Mouse (Mus musculus) heart, postnatal 10 days (tissue): ENCODE data around the gene Sned1. TPM values are rescaled to one million over a fixed set of nuclear protein-coding genes. Genes with fewer than 3 reads are reported as not detected.
"Not testable (repeated sequence)": the region's sequence is repeated elsewhere in the genome, so short reads cannot be mapped to it uniquely, and the experiment has no call there.

Experiments
- DNase-seq, 2 experiments: peaks; one replicate each; pipeline ENCODE4 v3.0.0; 2021
- intact Hi-C: fragments of 180-260 bp; cut with DNase I; formaldehyde crosslinking; loops from one replicate; pipeline ENCODE4 v1.15.1; 2025
- total RNA-seq, 2 experiments: library from RNA; stranded (reverse); gene quantifications; 2 replicates each; pipeline ENCODE4 v1.2.3; 2021

Sned1 gene
- 10 to 100 TPM; 11.4 to 17.6 TPM for total RNA-seq

DNA sequence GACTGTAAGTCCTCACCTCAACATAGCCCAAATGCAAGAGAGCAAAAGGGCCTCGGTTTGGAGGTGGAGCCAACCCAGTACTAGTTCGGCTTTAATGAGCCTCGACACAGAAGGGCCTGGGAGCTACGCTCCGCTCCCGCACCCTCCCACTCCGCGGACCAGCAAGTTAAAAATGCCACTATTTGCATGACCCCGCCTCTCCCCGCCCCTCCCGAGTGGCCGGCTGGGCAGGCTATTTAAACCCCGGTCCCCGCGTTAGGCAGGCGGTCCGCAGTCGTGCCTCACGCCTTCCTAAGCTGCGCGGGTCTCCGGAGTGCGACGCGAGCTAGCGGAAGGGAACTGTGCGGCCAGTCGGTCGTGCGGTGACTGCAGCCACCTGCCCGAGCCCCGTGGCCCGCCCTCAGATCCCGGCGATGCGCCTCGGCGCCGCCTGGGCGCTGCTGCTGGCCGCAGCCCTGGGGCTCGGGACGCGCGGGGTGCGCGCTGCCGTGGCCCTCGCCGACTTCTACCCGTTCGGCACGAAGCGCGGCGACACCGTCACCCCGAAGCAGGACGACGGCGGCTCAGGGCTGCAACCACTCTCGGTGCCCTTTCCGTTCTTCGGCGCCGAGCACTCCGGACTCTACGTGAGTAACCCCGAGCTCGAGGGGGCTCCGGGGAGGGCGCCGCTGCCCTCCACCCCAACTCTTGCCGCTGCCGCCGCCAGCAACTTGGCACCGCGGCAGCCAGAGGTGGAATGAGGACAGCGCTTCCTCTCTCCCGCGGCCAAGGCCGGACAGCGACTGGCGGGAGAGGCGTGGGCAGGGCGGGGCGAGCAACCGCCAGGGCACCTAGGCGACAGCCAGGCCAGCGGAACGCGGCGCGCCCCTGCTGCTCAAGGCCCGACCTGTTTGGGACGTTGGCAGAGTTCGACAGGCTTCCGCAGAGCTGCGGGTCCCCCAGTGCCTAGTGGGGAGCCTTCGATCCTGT is at the start of gene Sned1:
Sned1 (plus strand) TSS at position 266 of the 969 bp plus-strand sequence.
- intact Hi-C loops: loop anchor here (2.0 kb wide), 1 partner anchor 61 kb away; no protein-coding TSS in a partner anchor
- DNase-seq: peak; percentile 93 to 95

DNA sequence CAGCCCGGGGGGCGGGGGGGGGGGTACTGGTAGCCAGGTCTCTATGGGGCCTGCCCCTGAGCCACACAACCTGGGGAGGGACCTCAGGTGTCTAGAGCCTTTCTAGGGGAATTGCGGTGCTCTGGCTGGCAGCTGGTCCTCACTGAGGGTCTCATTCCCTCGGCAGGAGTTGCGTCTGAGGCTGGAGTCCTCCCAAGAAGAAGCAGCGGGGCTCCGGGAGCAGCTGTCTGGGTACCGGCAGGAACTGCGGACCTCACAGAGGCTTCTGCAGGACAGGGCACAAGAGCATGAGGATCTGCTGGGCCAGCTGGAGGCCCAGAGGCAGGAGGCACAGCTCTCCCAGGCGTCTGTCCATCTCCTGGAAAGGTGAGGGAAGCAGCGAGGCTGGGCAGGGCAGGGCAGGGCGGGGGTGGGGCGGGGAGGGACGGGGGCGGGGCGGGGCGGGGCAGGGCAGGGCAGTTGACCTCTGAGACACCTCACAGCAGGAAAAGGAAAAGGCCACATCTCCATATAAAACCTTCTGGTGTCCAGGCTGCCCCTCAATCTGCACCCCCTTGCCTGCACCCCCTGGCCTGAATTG is 44.8 kb upstream of the Sned1 start:
- DNase-seq: no peak
- intact Hi-C loops: no loop called here

DNA sequence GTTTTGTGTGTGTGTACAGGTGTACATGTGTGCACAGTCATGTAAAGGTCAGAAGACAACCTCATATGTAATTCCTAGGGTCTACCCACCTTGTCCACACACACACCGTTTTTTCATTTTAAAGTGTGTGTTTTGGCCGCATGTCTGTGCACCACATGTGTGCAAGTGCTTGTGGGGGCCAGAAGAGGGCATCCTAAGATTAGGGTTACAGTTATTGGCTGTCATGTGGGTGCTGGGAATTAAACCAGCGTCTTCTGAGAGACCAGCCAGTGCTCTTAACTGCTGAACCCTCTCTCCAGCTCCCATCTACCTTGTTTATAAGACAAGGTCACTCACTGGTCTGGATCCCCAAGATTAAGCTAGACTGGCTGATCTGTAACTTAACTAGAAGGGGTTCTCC is 40.7 kb upstream of the Sned1 start:
- intact Hi-C loops: no loop called here
- DNase-seq: no peak

GRCm38 (mm10) chr1:93197454-93197853 is 38.2 kb upstream of the Sned1 start:
- intact Hi-C loops, DNase-seq: not testable (repeated sequence)

GRCm38 (mm10) chr1:93197916-93198315 is 37.7 kb upstream of the Sned1 start:
- intact Hi-C loops: no loop called here
- no peak for DNase-seq

DNA sequence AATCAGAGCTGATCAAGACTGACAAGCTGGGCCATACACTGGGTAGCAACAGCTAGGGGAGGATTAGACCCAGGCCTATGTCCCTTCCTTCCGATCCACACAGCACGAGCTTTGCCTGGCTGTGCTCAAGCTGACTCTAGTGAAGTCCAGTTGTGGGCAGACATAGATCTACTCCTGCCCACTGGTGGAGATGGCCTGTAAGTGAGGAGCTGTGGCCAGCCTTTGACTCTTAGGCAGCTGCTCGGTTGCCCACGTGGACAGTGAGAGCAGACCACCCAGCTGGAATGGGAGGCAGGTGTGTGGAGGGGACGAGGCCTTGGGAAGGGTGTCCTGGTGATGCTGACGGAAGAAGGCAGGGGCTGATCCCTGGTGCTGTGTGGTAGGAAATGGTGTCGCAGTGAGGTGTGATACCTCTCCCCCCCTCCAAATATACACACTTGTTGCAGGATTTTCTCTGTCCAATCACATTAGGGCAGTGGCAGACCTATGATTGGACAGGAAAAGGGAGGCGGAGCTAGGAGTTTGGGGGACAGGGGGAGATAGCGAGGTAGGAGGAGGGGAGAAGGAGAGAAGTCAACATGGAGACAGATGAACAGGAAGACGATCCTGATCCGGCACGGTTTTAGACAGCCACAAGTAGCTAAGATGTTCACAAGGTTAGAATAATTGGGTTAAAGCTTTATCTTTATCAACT is 29.2 kb upstream of the Sned1 start:
- no peak for DNase-seq
- intact Hi-C loops: no loop called here

DNA sequence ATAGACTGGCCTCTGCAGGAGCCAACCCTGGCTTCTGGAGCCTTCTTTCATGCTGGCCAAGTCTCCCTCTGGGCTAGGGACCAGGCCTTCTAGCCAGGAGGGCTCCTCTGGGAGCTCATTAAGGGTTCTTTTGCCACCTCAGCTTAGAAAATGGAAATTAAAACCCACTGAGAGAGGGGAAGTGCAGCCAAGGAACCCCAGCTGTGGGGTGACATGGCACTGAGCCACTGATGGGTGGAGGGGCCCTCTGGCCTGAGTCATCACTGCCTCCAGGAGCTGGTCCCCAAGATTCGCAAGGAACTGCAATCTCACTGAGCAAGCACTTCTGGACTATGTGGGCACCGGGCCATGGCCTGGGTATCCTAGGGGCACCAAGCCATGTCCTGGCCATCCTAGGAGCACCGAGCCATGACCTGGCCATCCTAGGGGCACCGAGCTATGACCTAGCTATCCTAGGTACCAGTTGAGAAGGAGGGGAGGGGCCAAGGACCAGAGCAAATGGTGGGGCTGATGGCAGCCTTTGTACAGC is 28.0 kb upstream of the Sned1 start:
- DNase-seq: no peak
- intact Hi-C loops: no loop called here

- peak; percentile 83 to 87 for DNase-seq
- intact Hi-C loops: loop anchor here (2.0 kb wide), 1 partner anchor 31 kb away; no protein-coding TSS in a partner anchor
Measured at GRCm38 (mm10) chr1:93210213-93210641, 25.4 kb upstream of the Sned1 start.

DNA sequence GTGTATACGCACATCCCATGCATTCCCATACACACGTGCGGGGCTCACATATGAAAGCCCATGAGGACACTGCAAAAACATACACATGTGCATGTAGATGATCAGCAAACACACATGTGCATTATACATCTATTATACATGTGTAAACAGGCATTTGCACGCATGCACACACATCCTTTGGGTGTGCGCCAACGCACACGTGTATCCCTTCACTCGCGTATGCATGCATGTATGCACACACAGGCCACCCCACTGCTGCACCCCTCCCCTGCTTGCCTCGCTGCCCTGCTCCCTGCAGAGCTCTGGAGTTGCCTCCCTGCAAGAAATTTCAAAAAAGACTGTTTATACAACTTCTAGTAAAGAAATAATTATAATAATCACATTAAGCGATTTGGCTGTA is 24.6 kb upstream of the Sned1 start:
- intact Hi-C loops: loop anchor here (2.0 kb wide), 1 partner anchor 32 kb away; no protein-coding TSS in a partner anchor
- no peak for DNase-seq

- DNase-seq: peak; percentile 58 to 62
- intact Hi-C loops: loop anchor here (2.0 kb wide), 1 partner anchor 33 kb away; no protein-coding TSS in a partner anchor
Measured at GRCm38 (mm10) chr1:93211549-93212220, 24.0 kb upstream of the Sned1 start.

DNA sequence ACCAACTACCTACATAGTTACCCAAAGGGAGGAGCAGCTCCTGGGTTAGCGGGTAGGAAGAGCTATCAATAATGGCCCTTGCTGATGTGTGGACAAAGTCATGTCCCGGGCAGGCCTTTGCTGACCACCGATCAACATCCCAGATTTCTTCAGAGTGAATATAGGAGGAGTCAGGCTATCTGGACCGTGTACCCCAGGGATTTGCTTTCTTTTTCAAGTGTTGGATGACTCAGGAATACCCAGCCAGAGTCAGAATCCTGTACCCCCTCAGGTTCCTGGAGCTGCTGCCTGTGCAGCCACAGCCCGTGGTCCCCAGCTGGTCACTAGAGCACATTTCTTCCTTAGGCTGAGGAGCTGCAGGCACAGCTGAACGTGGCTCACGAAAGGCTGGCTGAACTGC is 23.2 kb upstream of the Sned1 start:
- intact Hi-C loops: no loop called here
- no peak for DNase-seq

- intact Hi-C loops: no loop called here
- DNase-seq: no peak
Measured at GRCm38 (mm10) chr1:93214612-93215011, 21.0 kb upstream of the Sned1 start.

DNA sequence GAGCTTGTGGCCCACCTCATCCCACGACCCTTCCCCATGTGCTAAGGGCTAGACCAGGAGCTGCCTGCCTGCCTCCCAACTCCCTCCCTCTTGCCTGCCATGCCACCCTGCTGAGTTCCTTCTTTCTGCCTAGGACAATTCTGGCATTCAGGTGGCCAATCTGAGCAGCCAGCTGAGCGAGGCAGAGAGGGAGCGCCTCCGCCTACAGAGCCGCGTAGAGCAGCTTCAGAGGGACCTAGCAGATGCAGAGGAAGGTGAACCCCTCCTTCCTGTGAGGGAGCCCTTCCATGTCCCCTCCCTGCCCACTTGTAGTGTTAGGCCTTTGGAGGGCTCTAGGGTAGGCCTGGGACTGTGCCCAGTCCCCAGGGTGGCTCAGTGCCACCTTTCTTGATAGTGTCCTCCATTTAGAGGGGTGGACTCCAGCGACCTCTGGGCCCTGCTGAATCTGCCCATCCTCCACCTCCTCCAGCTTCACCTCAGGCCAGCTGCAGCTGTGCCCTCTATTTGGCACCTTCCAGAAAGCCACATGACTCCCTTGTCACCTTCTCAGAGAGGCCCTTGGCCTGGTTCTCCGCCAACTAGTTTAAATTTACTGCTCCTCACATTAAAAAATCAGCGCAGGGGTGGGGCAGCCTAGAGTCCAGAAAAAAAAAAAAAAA is 18.7 kb upstream of the Sned1 start:
- peak; percentile 71 to 80 for DNase-seq
- intact Hi-C loops: no loop called here

- DNase-seq: peak; percentile 53 to 54
- intact Hi-C loops: no loop called here
Measured at GRCm38 (mm10) chr1:93217530-93217929, 18.1 kb upstream of the Sned1 start.

DNA sequence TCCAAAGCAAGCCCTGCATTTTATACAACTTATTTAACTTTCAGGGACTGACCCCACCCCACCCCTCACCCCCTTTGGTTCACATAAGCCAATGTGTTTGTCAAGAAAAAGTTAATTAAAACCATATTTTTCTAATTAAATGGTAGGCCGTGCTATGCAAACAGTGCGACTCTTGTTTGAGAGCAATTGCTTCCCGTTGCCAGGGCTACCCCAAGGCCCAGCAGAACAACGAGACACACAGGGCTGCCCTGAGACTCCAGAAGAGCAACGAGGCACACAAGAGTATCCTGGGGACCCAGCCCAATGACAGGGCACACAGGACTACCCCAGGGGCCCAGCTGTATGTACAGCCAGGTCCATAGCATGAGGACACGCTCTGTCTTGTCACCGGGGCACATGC is 14.9 kb upstream of the Sned1 start:
- no peak for DNase-seq
- intact Hi-C loops: no loop called here

GRCm38 (mm10) chr1:93223972-93224371 is 11.7 kb upstream of the Sned1 start:
- peak in 1 of 2 experiments; percentile 57 for DNase-seq
- intact Hi-C loops: no loop called here

DNA sequence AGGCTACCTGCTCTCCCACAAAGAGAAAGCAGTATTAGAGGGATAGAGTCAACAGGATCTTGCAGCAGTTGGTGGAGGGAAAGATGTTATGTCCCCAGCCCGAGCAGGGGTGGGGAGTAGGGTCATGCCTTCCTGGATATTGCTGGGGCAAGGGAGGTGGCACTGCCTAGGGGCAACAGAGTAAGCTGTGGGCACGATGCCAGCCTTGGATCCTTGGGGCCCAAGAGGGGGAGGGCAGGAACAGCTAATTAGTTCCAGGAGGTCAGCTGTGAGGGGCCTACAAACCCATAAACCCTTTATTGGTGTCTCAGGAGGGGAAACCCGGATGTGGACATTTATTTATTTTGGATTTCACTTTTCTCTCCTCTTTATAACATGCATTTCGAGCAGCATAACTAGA is 10.4 kb upstream of the Sned1 start:
- intact Hi-C loops: no loop called here
- no peak for DNase-seq

GRCm38 (mm10) chr1:93225731-93226520 is 9.7 kb upstream of the Sned1 start:
- intact Hi-C loops: no loop called here
- DNase-seq: no peak
